In the genomic region with DNA sequence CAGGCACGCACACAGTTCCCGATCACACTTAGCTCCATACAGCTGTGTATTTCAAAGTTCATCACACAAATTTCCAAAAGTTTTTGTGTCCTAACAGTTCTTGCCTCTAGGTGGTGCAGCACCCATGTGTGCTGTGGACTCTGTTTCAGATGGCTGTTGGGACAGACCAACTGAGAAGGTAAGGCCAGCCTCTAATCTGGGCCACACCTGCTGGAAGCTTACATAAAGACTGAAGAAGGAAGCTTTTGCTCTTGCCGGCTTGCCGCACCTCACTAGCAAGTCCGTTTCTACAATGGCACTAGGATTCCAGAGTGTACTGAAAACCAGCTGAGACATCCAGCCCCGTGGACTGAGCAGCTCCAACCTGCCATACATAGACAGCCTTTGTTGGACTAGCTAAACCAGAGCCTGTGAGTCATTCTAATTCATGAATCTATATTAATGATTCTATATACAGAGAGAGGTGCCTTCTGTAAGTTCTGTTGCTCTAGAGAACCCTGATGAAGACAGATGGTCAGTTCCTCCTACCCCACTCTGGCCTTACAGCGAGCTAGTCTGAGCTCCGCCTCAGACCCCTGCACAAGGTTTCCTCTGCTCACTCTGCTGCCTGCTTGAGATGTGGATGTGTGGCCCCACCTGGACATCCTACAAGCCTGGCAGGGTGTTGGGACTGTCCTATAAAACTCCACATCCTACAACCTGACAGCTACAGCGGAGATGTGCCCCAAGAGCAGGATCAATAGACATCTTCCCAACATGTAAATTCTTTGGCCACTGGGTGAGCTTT, we compare ENCODE assay signal across 15 mouse cellular contexts. TPM values are rescaled to one million over a fixed set of nuclear protein-coding genes. Genes with fewer than 3 reads are reported as not detected.
DNase-seq lines count a peak whose midpoint lies in the region; ATAC-seq and TF ChIP-seq lines count a peak whose summit lies in the region.
"Had no signal": no experiment of that assay in that cellular context is flagged by ENCODE, and none has a peak within 500 bp of the region (broad histone marks: within the 10 kb centered on the region; RNA-seq: fewer than 3 reads in every experiment).

No protein-coding gene starts in this region.

- WGBS in intestine, embryonic 15.5 days = 62% methylated on average over 9 of the region's 9 CpGs
- 55% methylated on average over 9 of the region's 9 CpGs for WGBS in stomach, postnatal 0 days
- WGBS in hindbrain, embryonic 13.5 days = 79% methylated on average over 9 of the region's 9 CpGs

- no peaks in the 10 kb centered on the region for H3K36me3 ChIP-seq in intestine, embryonic 15.5 days
- H3K36me3 ChIP-seq in stomach, postnatal 0 days (ENCODE audit: control insufficient read depth, insufficient read depth, low read length) = no peaks in the 10 kb centered on the region
- no peaks in the 10 kb centered on the region for H3K36me3 ChIP-seq in hindbrain, embryonic 13.5 days
- H3K36me3 ChIP-seq: heart, embryonic 13.5 days had no signal

- no peak overlapping the region for H3K27ac ChIP-seq in gastrocnemius, adult 2 months
- no peak overlapping the region for H3K27ac ChIP-seq in intestine, embryonic 15.5 days
- H3K27ac ChIP-seq in stomach, postnatal 0 days (replicated peaks) = no peak overlapping the region
- H3K27ac ChIP-seq in hindbrain, embryonic 13.5 days = no peak overlapping the region
- H3K27ac ChIP-seq: heart, embryonic 13.5 days had no signal

- no peak overlapping the region for H3K4me3 ChIP-seq in gastrocnemius, adult 2 months
- no peak overlapping the region for H3K4me3 ChIP-seq in intestine, embryonic 15.5 days (replicated peaks)
- no peak overlapping the region for H3K4me3 ChIP-seq in stomach, postnatal 0 days (ENCODE audit: low read depth, low read length)
- H3K4me3 ChIP-seq in hindbrain, embryonic 13.5 days = no peak overlapping the region
- H3K4me3 ChIP-seq: heart, embryonic 13.5 days; megakaryocyte, embryonic 14.5 days had no signal

- peak; percentile 43 for TF ChIP-seq CTCF in gastrocnemius, adult 2 months (IDR thresholded peaks at IDR 0.05)
- peak; percentile 77 for TF ChIP-seq CTCF in stomach, postnatal 0 days (IDR thresholded peaks at IDR 0.05; ENCODE audit: low read depth)

- ATAC-seq in intestine, embryonic 15.5 days = peak; percentile 73
- peak; percentile 93 for ATAC-seq in stomach, postnatal 0 days (ENCODE audit: low FRiP score, low TSS enrichment)
- no peak for ATAC-seq in hindbrain, embryonic 13.5 days (ENCODE audit: low FRiP score)

- no peaks in the 10 kb centered on the region for H3K4me1 ChIP-seq in intestine, embryonic 15.5 days (replicated peaks)
- no peaks in the 10 kb centered on the region for H3K4me1 ChIP-seq in stomach, postnatal 0 days (replicated peaks; ENCODE audit: control insufficient read depth, insufficient read depth)
- no peaks in the 10 kb centered on the region for H3K4me1 ChIP-seq in hindbrain, embryonic 13.5 days (replicated peaks)
- H3K4me1 ChIP-seq: heart, embryonic 13.5 days; megakaryocyte, embryonic 14.5 days had no signal

- no peaks in the 10 kb centered on the region; the same call in none of the 2 replicates for H3K27me3 ChIP-seq in intestine, embryonic 15.5 days (replicated peaks)
- no peaks in the 10 kb centered on the region for H3K27me3 ChIP-seq in stomach, postnatal 0 days (ENCODE audit: control insufficient read depth, insufficient read depth, low read length)
- no peaks in the 10 kb centered on the region for H3K27me3 ChIP-seq in hindbrain, embryonic 13.5 days
- H3K27me3 ChIP-seq: heart, embryonic 13.5 days had no signal

- DNase-seq in gastrocnemius, adult 2 months = no peak
- DNase-seq in gastrocnemius, postnatal 14 days = no peak
- peak; percentile 41 for DNase-seq in lung, postnatal 36 days
- no peak for DNase-seq in lung, postnatal 14 days
- peak; percentile 61 for DNase-seq in stomach, postnatal 0 days (ENCODE audit: low spot score)
- no peak for DNase-seq in T-cell, adult 2 months (ENCODE audit: low spot score)
- DNase-seq: adrenal gland, adult 2 months; cerebellum, adult 9-11 months; kidney, adult 9 months had no signal

- intact Hi-C loops in gastrocnemius, adult 2 months (cut with DNase I) = no loop called here
- intact Hi-C loops in gastrocnemius, postnatal 14 days (cut with DNase I; ENCODE audit: low total_unique reads) = no loop called here

- H3K9ac ChIP-seq in intestine, embryonic 15.5 days = no peak overlapping the region
- no peak overlapping the region for H3K9ac ChIP-seq in stomach, postnatal 0 days (ENCODE audit: low read length)
- H3K9ac ChIP-seq in hindbrain, embryonic 13.5 days = no peak overlapping the region
- H3K9ac ChIP-seq: heart, embryonic 13.5 days had no signal

- TF ChIP-seq EP300 in stomach, postnatal 0 days (optimal IDR thresholded peaks at IDR 0.05) = no peak

- no peaks in the 10 kb centered on the region for H3K9me3 ChIP-seq in intestine, embryonic 15.5 days
- no peaks in the 10 kb centered on the region for H3K9me3 ChIP-seq in stomach, postnatal 0 days (ENCODE audit: control insufficient read depth, low read length)
- H3K9me3 ChIP-seq in hindbrain, embryonic 13.5 days = 0 out of 2 replicates have a peak, but pooled peaks cover 4% of the 10 kb centered on the region
- H3K9me3 ChIP-seq: heart, embryonic 13.5 days had no signal

- H3K4me2 ChIP-seq in intestine, embryonic 15.5 days (replicated peaks) = no peak overlapping the region
- no peak overlapping the region for H3K4me2 ChIP-seq in stomach, postnatal 0 days (replicated peaks; ENCODE audit: low read depth)
- no peak overlapping the region for H3K4me2 ChIP-seq in hindbrain, embryonic 13.5 days
- H3K4me2 ChIP-seq: heart, embryonic 13.5 days had no signal

RNA-seq across cellular contexts. Expression of a gene that starts 11.9 kb away (rescaled TPM):
- not detected for total RNA-seq in gastrocnemius, adult 2 months (2021)
- total RNA-seq in gastrocnemius, postnatal 14 days (2021) = not detected
- polyA plus RNA-seq in intestine, embryonic 15.5 days (2015; fragmentation: Nextera tagmentation; extraction: Ambion mirVana) = 0.35 TPM in 1 of 2 replicates, not detected in the other
- 0.33 and 0.45 TPM in 2 replicates for polyA plus RNA-seq in stomach, postnatal 0 days (2015; fragmentation: Nextera tagmentation; extraction: Ambion mirVana)
- polyA plus RNA-seq in hindbrain, embryonic 13.5 days (2015; fragmentation: Nextera tagmentation; extraction: Ambion mirVana) = not detected in 2 replicates
- total RNA-seq: left cerebral cortex, postnatal 25 days had no signal

RNA-seq across cellular contexts. Expression of a gene that starts 16.1 kb away (rescaled TPM):
- total RNA-seq in gastrocnemius, adult 2 months (2021) = under 1 TPM; 0.08 to 0.31 TPM
- not detected for total RNA-seq in gastrocnemius, postnatal 14 days (2021)
- 0.18 and 0.35 TPM in 2 replicates for polyA plus RNA-seq in intestine, embryonic 15.5 days (2015; fragmentation: Nextera tagmentation; extraction: Ambion mirVana)
- 0.05 and 0.10 TPM in 2 replicates for polyA plus RNA-seq in stomach, postnatal 0 days (2015; fragmentation: Nextera tagmentation; extraction: Ambion mirVana)
- 0.06 and 0.16 TPM in 2 replicates for polyA plus RNA-seq in hindbrain, embryonic 13.5 days (2015; fragmentation: Nextera tagmentation; extraction: Ambion mirVana)
- total RNA-seq: adrenal gland, adult 2 months had no signal
- polyA plus RNA-seq: adrenal gland, adult 2 months had no signal

RNA-seq across cellular contexts. Expression of a gene that starts 42.0 kb away (rescaled TPM):
- total RNA-seq in gastrocnemius, adult 2 months (2021) = not detected
- total RNA-seq in gastrocnemius, postnatal 14 days (2021) = under 1 TPM; 0.29 to 0.82 TPM
- polyA plus RNA-seq in intestine, embryonic 15.5 days (2015; fragmentation: Nextera tagmentation; extraction: Ambion mirVana) = 0.13 and 0.43 TPM in 2 replicates
- 0.10 TPM in 1 of 2 replicates, not detected in the other for polyA plus RNA-seq in stomach, postnatal 0 days (2015; fragmentation: Nextera tagmentation; extraction: Ambion mirVana)
- polyA plus RNA-seq in hindbrain, embryonic 13.5 days (2015; fragmentation: Nextera tagmentation; extraction: Ambion mirVana) = not detected in 2 replicates
- polyA plus RNA-seq: C2C12 had no signal

Comparison
In these comparisons a context has a peak if more than half of its experiments do, and no peak if none do; other contexts are left out.
1. DNase-seq: peak in lung, postnatal 36 days (single experiment) and stomach, postnatal 0 days (single experiment); none in gastrocnemius, adult 2 months (single experiment), gastrocnemius, postnatal 14 days (single experiment), lung, postnatal 14 days (single experiment) and T-cell, adult 2 months (single experiment).